Mouse (Mus musculus) gastrocnemius, adult 18-20 months (tissue): Measurements from ENCODE around the gene Atp4a. TPM values are rescaled to one million over a fixed set of nuclear protein-coding genes. Genes with fewer than 3 reads are reported as not detected.

ENCODE experiments used
- total RNA-seq, 2 experiments: library from RNA; stranded (reverse); gene quantifications; 2 replicates each; pipeline ENCODE4 v1.2.3; 2021

Atp4a gene
- total RNA-seq, 2 experiments from 2014 or later, result 0.07 TPM; not detected in 1

Other genes with a start within 250 kb of the Atp4a start
- not detected for gene Prodh2, start 218.6 kb upstream of the Atp4a start, total RNA-seq
- under 1 TPM; 0.27 to 0.47 TPM for gene Arhgap33, start 177.1 kb upstream of the Atp4a start, total RNA-seq
- 1,000 to 10,000 TPM; 1,641 to 2,096 TPM for gene Hspb6, start 160.0 kb upstream of the Atp4a start, total RNA-seq
- 1 to 10 TPM; 5.1 to 8.0 TPM for gene Proser3, start 159.9 kb upstream of the Atp4a start, total RNA-seq
- 1 to 10 TPM; 8.7 to 9.0 TPM for gene Lin37, start 152.4 kb upstream of the Atp4a start, total RNA-seq
- 10 to 100 TPM; 50.9 to 53.6 TPM for gene U2af1l4, start 148.9 kb upstream of the Atp4a start, total RNA-seq
- 1 to 10 TPM; 1.0 to 1.3 TPM for gene Gm49396, start 148.9 kb upstream of the Atp4a start, total RNA-seq
- gene Psenen, start 148.6 kb upstream of the Atp4a start, total RNA-seq, result 100 to 1,000 TPM; 122 to 132 TPM
- 1 to 10 TPM in 1 of 2 experiments, under 1 TPM in 1; 0.82 to 1.4 TPM for gene Igflr1, start 146.8 kb upstream of the Atp4a start, total RNA-seq
- gene Kmt2b, start 123.5 kb upstream of the Atp4a start, total RNA-seq, result 10 to 100 TPM; 12.5 to 12.9 TPM
- gene Zbtb32, start 113.3 kb upstream of the Atp4a start, total RNA-seq, result not detected
- not detected for gene Upk1a, start 99.4 kb upstream of the Atp4a start, total RNA-seq
- 1,000 to 10,000 TPM; 2,016 to 2,070 TPM for gene Cox6b1, start 86.1 kb upstream of the Atp4a start, total RNA-seq
- gene Etv2, start 76.4 kb upstream of the Atp4a start, total RNA-seq, result not detected
- 10 to 100 TPM; 37.6 to 40.7 TPM for gene Rbm42, start 61.9 kb upstream of the Atp4a start, total RNA-seq
- 1 to 10 TPM; 2.6 to 3.8 TPM for gene Haus5, start 47.2 kb upstream of the Atp4a start, total RNA-seq
- 1 to 10 TPM; 2.8 to 3.9 TPM for gene Pmis2, start 40.6 kb upstream of the Atp4a start, total RNA-seq
- not detected for gene 2200002J24Rik, start 13.3 kb upstream of the Atp4a start, total RNA-seq
- 100 to 1,000 TPM; 215 to 233 TPM for gene Tmem147, start 17.3 kb downstream of the Atp4a start, total RNA-seq
- gene Gapdhs, start 31.5 kb downstream of the Atp4a start, total RNA-seq, result not detected
- 1 to 10 TPM; 2.8 to 4.9 TPM for gene Sbsn, start 39.3 kb downstream of the Atp4a start, total RNA-seq
- under 1 TPM; 0.46 to 0.97 TPM for gene Dmkn, start 51.5 kb downstream of the Atp4a start, total RNA-seq
- gene Krtdap, start 75.7 kb downstream of the Atp4a start, total RNA-seq, result 1 to 10 TPM in 1 of 2 experiments, not detected in 1; 2.1 TPM
- under 1 TPM; 0.50 to 0.90 TPM for gene Ffar2, start 111.6 kb downstream of the Atp4a start, total RNA-seq
- gene Ffar3, start 144.0 kb downstream of the Atp4a start, total RNA-seq, result not detected
- gene Ffar1, start 149.4 kb downstream of the Atp4a start, total RNA-seq, result not detected
- not detected for gene Cd22, start 168.1 kb downstream of the Atp4a start, total RNA-seq
- under 1 TPM; 0.48 to 0.76 TPM for gene Mag, start 202.7 kb downstream of the Atp4a start, total RNA-seq
- gene Hamp2, start 212.5 kb downstream of the Atp4a start, total RNA-seq, result not detected
- gene Hamp, start 231.8 kb downstream of the Atp4a start, total RNA-seq, result 1 to 10 TPM in 1 of 2 experiments, not detected in 1; 2.2 TPM
- gene Usf2, start 244.6 kb downstream of the Atp4a start, total RNA-seq, result 10 to 100 TPM; 80.6 to 92.8 TPM